Mouse (Mus musculus): ENCODE measurements around the gene Sumf1.

- TF ChIP-seq CTCF (IDR thresholded peaks at IDR 0.05; ENCODE audit: low read depth, low read length) (no peak), POLR2A (IDR thresholded peaks at IDR 0.05; ENCODE audit: insufficient read depth, low read length) (no peak), EP300 (IDR thresholded peaks at IDR 0.05; ENCODE audit: insufficient read depth, low read depth, low read length) (no peak)
Observed at GRCm38 (mm10) chr6:108074624-108075023, 110.8 kb downstream of the Sumf1 start.
